Mouse (Mus musculus) liver, embryonic 11.5 days (tissue): Measurements from ENCODE around the gene Ddx42. TPM values are rescaled to one million over a fixed set of nuclear protein-coding genes. Genes with fewer than 3 reads are reported as not detected.

Experiments
- ATAC-seq: fragments of 200-750 bp; cut with Nextera tagmentation; replicated peaks from 2 replicates; pipeline ENCODE4 v1.8.0; 2017; ENCODE audit warnings: moderate number of reproducible peaks, mild to moderate bottlenecking, moderate TSS enrichment, moderate library complexity; ENCODE audit not compliant: low FRiP score
- DNase-seq: peaks from one replicate; pipeline ENCODE4 v3.0.0-alpha.2; 2017; ENCODE audit warnings: low spot score
- H3K27ac ChIP-seq: fragments of 300-500 bp; sonication (generic); 2 replicates; pipeline ENCODE4 v1.5.1; 2014; ENCODE audit warnings: mild to moderate bottlenecking, low read depth, low read length, control low read depth
- H3K27me3 ChIP-seq: fragments of 300-500 bp; sonication (generic); replicated peaks from 2 replicates; pipeline ENCODE4 v1.6.1; 2014; ENCODE audit warnings: low read length, mixed read lengths; ENCODE audit not compliant: control insufficient read depth, insufficient read depth
- H3K36me3 ChIP-seq: fragments of 300-500 bp; sonication (generic); 2 replicates; pipeline ENCODE4 v1.6.1; 2014; ENCODE audit warnings: mild to moderate bottlenecking, low read length, moderate library complexity, mixed read lengths; ENCODE audit not compliant: control insufficient read depth, insufficient read depth
- H3K4me1 ChIP-seq: fragments of 300-500 bp; sonication (generic); replicated peaks from 2 replicates; pipeline ENCODE4 v1.6.1; 2014; ENCODE audit warnings: low read length, mixed read lengths; ENCODE audit not compliant: control insufficient read depth, insufficient read depth
- H3K4me2 ChIP-seq: fragments of 300-500 bp; sonication (generic); 2 replicates; pipeline ENCODE4 v1.6.1; 2014; ENCODE audit warnings: mild to moderate bottlenecking, control low read depth, moderate library complexity
- H3K4me3 ChIP-seq: fragments of 300-500 bp; sonication (generic); 2 replicates; pipeline ENCODE4 v1.5.1; 2014; ENCODE audit warnings: low read depth, low read length, control low read depth
- H3K9ac ChIP-seq: fragments of 300-500 bp; sonication (generic); 2 replicates; pipeline ENCODE4 v1.6.1; 2014; ENCODE audit warnings: low read depth, low read length, control low read depth
- H3K9me3 ChIP-seq: fragments of 300-500 bp; sonication (generic); 2 replicates; pipeline ENCODE4 v1.6.1; 2016; ENCODE audit warnings: low read length, inconsistent platforms, mixed read lengths; ENCODE audit not compliant: control insufficient read depth
- WGBS: fragments of 180-500 bp; shearing (Covaris S2); extraction: QIAGEN DNeasy Blood & Tissue Kit; methylation state at CpG from one replicate; pipeline ENCODE4 v1.1.7; 2014; 5-methylcytosine and 5-hydroxymethylcytosine counted together
- polyA plus RNA-seq: library from polyadenylated mRNA; unstranded; fragments of >200 nt; fragmentation: Nextera tagmentation; extraction: Ambion mirVana; gene quantifications from 2 replicates; pipeline ENCODE4 v1.2.1, GENCODE M21; 2014

Ddx42 gene
- polyA plus RNA-seq, 1 experiment from 2014 or later: 63.3 TPM

DNA sequence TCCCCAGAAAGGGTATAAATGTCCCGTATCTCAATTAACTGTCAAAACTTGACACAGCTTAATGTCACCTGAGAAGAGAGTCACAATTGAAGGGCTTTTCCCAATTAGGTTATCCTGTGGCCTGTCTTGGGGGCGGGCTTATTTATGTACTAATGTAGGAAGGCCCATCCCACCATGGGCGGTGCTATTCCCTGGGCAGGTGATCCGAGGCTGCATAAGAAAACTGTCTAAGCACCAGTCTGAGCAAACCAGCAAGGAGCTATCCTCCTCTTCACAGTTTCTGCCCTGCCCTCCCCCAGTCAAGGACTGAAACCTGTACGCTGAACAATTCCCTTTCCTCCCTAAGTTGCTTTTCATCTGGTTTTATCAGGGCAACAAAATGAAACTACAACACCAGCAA is 73.7 kb downstream of the Ddx42 start:
- Histone ChIP-seq H3K27ac (no peak overlapping the region), H3K4me3 (no peak overlapping the region), H3K9me3 (no peaks in the 10 kb centered on the region), H3K4me2 (no peak overlapping the region), H3K27me3 (no peaks in the 10 kb centered on the region), H3K4me1 (no peaks in the 10 kb centered on the region), H3K9ac (no peak overlapping the region), H3K36me3 (no peaks in the 10 kb centered on the region)
- ATAC-seq (no peak), DNase-seq (no peak)
- 86% methylated on average over 5 of the region's 5 CpGs for WGBS

DNA sequence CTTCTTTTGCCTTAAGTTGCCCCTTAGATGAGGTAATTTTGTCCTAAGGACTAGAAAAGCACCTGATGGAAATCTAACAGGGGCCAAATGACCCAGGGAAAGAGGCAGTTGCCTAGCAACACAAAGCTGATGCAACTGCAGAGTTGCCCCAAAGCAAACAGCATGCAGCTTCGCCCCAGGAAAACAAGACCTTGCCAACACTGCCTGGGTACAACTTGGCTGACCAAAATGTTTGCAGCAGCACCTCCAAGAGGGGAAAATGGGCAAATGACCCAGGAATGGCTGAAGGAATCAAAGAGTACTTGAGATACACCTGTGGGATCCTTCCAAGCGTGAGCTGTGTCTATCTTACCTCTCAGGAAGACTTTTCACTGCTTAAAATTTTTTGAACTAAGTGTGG is 75.1 kb downstream of the Ddx42 start:
- 82% methylated on average over 2 of the region's 2 CpGs for WGBS
- Histone ChIP-seq H3K36me3 (no peaks in the 10 kb centered on the region), H3K9me3 (no peaks in the 10 kb centered on the region), H3K4me3 (no peak overlapping the region), H3K27ac (no peak overlapping the region), H3K9ac (no peak overlapping the region), H3K4me1 (no peaks in the 10 kb centered on the region), H3K4me2 (no peak overlapping the region), H3K27me3 (no peaks in the 10 kb centered on the region)
- DNase-seq (no peak), ATAC-seq (no peak)

Other genes with a start within 250 kb of the Ddx42 start
- 0.26 and 0.39 TPM in 2 replicates for gene Ace, start 249.0 kb upstream of the Ddx42 start, polyA plus RNA-seq
- not detected in 2 replicates for gene Ace3, start 222.3 kb upstream of the Ddx42 start, polyA plus RNA-seq
- gene Kcnh6, start 208.8 kb upstream of the Ddx42 start, polyA plus RNA-seq: 0.12 and 0.26 TPM in 2 replicates
- gene Dcaf7, start 180.1 kb upstream of the Ddx42 start, polyA plus RNA-seq: 53.9 and 61.2 TPM in 2 replicates
- 12.8 and 13.8 TPM in 2 replicates for gene Taco1, start 150.9 kb upstream of the Ddx42 start, polyA plus RNA-seq
- 12.8 and 17.4 TPM in 2 replicates for gene Map3k3, start 132.3 kb upstream of the Ddx42 start, polyA plus RNA-seq
- gene Gm10840, start 56.1 kb upstream of the Ddx42 start, polyA plus RNA-seq: not detected in 2 replicates
- gene Limd2, start 56.1 kb upstream of the Ddx42 start, polyA plus RNA-seq: 172 and 182 TPM in 2 replicates
- gene Strada, start 14.8 kb upstream of the Ddx42 start, polyA plus RNA-seq: 22.0 and 24.3 TPM in 2 replicates
- gene Ccdc47, start 582 bp upstream of the Ddx42 start, polyA plus RNA-seq: 73.3 and 76.0 TPM in 2 replicates
- 110 and 117 TPM in 2 replicates for gene Ftsj3, start 39.2 kb downstream of the Ddx42 start, polyA plus RNA-seq
- 304 and 310 TPM in 2 replicates for gene Psmc5, start 39.2 kb downstream of the Ddx42 start, polyA plus RNA-seq
- gene Smarcd2, start 56.0 kb downstream of the Ddx42 start, polyA plus RNA-seq: 60.3 and 62.9 TPM in 2 replicates
- 0.66 and 1.2 TPM in 2 replicates for gene Tcam1, start 59.7 kb downstream of the Ddx42 start, polyA plus RNA-seq
- not detected in 2 replicates for gene Gh, start 84.9 kb downstream of the Ddx42 start, polyA plus RNA-seq
- gene Cd79b, start 97.8 kb downstream of the Ddx42 start, polyA plus RNA-seq: 5.9 and 6.3 TPM in 2 replicates
- gene Scn4a, start 136.4 kb downstream of the Ddx42 start, polyA plus RNA-seq: not detected in 2 replicates
- not detected in 2 replicates for gene Prr29, start 148.5 kb downstream of the Ddx42 start, polyA plus RNA-seq
- 36.2 and 41.6 TPM in 2 replicates for gene Icam2, start 171.1 kb downstream of the Ddx42 start, polyA plus RNA-seq